Mouse (Mus musculus): ENCODE results near the gene Cd164.

The Cd164 gene

DNA sequence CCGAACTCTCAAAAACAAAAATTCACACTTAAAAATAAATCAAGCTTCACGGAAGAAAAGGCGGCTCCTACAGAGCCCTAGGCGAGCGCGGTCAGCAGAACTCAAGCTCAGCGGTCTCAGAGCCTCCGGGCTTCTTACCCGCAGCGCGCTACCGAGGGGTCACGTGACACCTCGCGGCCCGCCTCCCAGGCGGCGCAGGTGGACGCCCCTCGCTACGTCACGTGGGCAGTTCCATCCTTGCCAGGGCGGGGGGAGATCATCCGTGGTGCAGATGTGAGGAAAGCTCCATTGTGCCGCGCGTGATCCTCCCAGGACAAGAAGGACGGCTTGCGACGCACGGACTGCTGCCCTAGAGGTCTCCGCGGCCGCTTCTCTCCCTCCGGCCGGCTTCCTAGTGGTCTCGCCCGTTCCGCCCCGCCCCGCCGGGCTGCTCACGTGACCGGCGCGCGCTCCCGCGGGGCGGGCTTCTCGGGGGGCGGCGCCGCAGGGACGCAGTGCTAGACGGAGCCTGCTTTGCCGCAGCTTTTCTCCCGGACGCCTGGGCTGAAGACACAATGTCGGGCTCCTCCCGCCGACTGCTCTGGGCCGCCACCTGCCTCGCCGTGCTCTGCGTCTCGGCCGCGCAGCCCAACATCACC is at the start of gene Cd164:
Gene Cd164 (plus strand): TSS at position 434 of the 638 bp plus-strand sequence.
- peak; percentile 91 for DNase-seq (ENCODE audit: low read depth, low spot score)

DNA sequence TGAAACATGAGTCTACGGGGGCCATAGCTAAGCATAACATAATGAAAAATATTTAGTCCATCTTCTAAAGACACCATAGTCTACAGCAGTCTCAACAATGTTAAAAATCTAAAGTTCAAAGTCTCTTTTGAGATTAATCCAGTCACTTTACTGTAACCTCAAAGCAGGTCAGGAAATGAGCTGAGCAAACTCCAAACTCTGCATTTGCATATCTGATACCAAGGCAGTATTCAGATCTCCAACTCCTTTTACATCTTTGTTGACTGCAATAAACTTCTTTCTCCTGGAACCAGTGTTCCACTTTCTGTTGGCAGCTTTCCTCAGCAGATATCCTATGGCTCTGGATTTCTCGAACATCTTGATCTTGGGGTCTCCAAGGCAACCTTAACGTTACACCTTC is 48.5 kb upstream of the Cd164 start:
- no peak for DNase-seq (ENCODE audit: low read depth, low spot score)

DNA sequence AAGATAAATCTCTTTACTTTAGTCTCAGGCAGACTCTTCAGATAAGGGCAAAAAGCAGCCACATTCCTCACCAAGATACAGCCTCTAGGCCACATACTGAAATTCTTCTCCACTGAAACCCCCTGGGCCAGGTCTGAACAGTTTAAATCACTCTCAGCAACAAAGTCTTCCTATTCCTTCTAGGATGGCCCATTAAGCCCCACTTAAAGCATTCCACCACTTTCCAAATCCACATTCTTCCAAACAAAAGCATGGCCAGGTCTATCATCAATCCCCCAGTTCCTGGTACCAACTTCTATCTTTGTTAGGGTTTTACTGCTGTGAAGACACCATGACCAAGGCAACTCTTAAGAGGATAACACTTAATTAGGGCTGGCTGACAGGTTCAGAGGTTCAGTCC is 46.7 kb upstream of the Cd164 start:
- no peak for DNase-seq (ENCODE audit: low read depth, low spot score)

DNA sequence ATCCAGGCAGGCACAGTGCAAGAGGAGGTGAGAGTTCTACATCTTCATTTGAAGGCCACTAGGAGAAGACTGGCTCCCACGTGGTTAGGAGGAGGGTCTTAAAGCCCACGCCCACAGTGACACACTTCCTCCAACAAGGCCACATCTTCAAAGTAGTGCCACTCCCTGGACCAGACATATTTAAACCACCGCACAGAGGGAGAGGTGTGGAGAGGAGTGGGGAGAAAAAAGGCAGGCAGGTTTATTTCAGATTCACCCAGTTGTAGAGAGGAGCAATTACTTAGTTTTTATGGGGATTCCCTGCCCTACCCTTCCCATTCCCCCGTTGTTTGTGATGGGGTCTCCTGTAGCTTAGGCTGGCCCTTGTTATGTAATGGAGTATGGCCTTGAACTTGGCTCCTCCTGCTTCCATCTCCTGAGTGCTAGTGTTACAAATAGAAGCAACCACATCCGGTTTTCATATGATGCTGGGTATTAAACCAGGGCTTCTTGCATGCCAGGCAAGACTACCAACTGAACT is 46.2 kb upstream of the Cd164 start:
- no peak for DNase-seq (ENCODE audit: low read depth, low spot score)

DNA sequence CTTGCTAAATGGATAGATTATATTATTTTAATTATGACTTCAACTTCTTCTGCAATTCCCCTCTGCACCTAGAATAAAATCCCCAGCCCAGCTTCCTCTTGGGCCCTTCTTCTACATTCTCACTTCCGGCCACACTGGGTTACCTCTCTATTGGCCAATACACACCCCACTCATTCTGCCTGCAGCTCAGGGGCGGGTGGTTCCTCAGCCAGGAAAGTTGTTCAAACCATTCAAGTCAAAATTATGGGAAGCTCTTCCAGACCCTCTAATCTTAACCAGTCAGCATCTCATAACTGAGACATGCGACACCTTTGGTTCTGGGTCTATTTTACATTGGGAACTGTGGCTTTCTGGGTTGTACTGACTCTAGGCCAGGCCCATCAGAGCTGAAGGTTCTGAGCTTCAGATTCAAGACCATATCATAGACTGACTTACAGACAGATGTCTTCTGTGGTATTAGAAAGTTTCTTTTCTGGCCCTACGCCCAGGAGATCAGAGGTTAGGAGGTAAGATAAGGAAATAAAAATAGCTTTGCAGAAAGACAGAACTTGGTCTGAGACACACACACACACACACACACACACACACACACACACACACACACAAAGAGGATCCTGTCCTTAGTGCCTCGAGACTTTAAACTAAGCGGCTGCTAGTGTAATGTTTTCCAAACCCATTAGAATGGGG is 45.3 kb upstream of the Cd164 start:
- DNase-seq (ENCODE audit: low read depth, low spot score), result no peak

DNA sequence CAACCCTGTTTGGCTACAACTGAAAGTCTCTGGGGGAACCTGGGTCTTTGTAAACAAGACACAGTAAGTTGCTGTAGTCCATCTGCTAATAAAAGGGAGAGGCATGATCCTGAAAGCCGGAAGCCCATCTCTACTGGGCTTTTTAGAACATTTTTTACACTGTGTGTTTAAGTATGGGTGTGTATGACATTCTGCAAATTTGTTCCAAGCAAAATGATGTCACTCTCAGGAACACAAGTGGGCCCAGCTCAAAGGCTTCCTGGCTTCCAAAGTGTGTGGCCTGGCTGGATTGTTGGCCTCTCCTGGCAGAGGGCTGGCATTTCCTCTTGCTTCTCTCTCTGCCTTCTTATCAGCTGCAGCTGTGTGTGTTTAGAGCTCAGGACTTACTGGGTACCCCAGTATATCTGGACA is 44.2 kb upstream of the Cd164 start:
- DNase-seq (ENCODE audit: low read depth, low spot score), result no peak

DNA sequence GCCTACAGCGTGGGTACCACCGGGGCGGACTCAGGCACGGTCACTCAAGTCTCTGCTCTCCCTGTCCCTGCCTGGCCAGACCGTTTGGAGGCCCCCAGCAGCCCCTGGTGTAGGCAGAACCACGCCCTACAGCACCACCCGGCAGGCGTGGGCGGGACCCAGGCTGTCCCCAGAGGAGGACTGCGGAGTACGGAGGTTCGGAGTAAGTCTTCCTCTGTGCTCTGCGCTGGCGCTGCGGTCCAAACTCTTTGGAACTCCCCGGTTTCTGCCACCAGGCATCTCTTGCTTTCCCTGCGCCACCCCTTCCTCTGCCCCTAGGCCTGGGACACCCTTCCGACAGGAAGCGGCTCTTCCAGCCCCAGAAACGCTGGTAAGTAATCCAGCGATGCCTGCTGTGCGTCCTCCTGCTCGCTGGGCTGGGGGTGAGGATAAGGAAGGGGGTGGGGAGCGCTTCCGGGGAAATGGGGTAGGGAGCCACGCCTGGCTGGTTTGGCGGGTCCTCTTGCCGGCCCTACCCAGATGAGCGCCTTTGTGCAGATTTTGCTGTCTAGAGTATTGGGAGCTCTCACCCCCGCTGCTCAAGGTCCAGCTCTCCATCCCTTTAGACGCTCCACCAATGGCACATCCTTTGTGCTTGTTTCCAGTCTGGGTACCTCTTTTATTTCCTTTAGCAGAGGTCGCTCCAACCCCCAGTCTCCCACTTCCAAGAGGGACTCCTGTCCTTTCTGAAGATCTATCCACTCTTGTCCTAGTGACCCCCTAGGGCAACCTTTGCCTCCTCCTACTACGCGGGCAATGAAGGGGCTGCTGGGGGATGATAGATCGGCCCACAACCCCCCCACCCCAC is 42.8 kb upstream of the Cd164 start, which contains the start of gene Mical1:
Gene Mical1 (plus strand): TSS at position 144 of the 847 bp plus-strand sequence.
- DNase-seq (ENCODE audit: low read depth, low spot score), result no peak

DNA sequence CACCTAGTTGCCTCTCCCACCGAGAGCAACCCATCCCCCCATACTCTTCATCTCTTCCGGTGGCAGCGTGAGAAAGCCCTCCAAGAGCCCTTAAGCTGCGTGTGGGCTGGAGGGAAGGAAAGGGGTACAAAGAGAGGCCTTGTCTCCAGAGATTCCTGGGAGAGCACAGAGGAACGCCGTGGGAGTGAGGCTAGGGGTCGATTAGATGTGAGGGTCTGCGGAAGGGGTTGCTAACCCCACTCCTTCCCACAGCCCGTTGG is 42.3 kb upstream of the Cd164 start:
- DNase-seq (ENCODE audit: low read depth, low spot score), result no peak

DNA sequence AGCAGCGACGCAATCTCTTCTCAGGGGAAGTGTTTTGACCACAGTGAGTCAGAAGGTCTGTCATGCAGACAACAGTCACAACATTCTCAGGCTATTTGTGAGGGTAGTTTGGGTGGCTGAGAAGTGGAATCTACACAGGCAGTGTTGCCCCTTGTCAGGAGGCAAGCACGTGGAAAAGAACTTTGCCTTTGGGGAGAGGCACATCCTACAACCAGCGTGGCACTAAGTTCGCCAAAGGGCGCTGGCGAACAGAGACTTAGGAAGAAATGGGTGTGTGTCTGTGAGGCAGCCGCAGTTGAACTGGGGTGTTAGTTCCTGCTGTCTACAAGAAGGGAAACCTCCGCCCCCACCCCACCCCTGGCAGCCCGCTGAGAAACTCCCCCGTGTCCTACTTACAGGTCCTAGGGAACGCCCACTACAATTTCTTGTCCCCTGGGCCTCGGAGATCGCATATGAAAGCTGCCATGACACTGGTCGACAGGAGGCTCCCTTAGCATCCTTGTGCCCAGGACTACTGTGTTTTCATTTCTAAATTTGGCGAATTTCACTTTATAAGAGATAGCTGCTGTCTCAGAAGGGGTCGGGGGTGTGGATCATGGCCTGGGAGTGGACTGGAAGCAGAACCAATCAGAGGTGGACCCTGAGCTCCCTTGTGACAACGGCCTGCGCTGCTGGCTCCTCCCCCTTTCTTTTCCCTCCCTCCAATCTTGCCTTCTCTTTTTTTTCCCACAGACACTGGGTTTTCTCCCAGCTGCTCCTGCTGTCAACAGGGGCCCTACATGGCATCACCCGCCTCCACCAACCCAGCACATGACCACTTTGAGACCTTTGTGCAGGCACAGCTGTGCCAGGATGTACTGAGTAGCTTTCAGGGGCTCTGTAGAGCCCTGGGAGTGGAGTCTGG is 41.7 kb upstream of the Cd164 start:
- DNase-seq (ENCODE audit: low read depth, low spot score), result peak; percentile 51

DNA sequence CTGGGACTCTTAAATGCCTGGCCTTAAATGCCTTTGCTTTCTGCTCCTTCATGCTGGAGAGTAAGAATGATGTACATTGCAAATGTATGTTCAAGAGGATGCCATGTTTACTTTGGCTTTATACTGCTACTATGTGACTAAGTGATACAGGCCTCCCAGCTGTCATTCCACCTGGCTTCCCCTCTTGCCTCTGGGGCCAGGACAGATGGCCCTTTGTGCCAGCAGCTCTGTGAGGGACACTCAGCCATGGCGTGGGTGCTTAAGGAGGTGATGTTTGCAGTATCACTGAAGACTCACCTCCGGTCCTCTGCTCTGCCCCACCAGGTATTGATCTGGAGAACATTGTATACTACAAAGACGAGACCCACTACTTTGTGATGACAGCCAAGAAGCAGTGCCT is 39.3 kb upstream of the Cd164 start:
- no peak for DNase-seq (ENCODE audit: low read depth, low spot score)

DNA sequence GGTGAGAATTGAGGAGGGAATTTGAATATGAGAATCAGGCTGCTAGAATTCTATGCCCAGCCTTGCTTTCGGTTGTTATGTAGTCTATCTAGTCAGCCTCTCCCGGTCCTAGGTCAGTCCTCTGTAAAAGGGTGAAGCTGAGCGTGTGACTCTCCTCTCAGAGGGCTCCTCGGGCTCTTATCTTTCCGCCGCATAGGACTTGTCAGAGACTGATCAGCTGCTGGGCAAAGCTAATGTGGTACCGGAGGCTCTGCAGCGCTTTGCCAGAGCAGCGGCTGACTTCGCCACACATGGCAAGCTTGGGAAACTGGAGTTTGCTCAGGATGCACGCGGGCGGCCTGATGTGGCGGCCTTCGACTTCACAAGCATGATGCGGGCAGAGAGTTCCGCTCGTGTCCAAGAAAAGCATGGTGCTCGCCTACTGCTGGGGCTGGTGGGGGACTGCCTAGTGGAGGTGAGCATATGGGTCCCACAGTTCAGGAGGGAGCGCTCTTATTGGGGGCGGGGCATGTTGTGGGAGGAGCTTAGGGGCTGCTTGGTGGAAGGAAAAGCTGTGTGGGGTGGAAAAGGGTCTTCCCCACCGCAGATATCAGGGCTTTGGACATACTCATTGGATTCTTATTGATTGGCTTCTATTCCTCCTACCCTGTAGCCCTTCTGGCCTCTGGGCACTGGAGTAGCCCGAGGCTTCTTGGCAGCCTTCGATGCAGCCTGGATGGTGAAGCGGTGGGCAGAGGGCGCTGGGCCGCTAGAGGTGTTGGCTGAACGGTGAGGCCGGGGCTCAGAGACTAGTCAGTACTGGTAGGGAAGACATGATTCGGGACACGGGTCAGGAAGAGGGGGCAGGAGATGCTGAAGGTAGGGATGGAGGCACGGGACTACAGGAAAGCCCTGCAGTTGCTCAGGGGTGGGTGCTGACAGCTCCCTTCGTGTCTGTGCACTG is 38.0 kb upstream of the Cd164 start:
- no peak for DNase-seq (ENCODE audit: low read depth, low spot score)

DNA sequence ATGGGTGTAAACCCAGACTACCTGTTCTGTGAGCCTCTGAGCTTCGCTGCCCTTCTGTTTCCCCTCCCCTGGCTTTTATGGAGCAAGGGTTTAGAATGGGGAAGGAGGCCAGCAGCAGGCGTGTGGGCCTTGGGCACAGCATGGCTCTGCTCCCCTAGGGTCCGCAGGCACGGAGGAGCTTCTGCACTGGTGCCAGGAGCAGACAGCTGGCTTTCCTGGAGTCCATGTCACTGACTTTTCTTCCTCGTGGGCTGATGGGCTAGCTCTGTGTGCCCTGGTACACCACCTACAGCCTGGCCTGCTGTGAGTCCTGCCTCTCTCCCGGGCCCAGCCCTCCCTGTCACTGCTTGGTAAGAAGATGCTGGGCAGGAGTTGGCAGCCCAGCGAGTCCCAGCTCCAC is 36.8 kb upstream of the Cd164 start:
- no peak for DNase-seq (ENCODE audit: low read depth, low spot score)

DNA sequence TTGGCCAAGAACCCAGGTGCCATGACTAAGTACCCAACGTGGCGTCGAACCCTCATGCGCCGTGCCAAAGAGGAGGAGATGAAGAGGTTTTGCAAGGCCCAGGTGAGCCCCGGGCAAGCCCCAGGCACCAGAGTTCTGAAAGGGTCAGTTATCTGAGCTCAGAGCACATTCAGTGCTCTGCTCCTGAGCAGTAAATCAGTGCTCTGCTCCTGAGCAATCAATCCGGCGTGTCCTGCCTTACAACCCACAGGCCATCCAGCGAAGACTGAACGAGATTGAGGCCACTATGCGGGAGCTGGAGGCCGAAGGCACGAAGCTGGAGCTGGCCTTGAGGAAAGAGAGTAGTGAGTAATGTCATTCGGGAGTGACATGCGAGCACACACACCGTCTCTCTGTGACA is 33.4 kb upstream of the Cd164 start:
- no peak for DNase-seq (ENCODE audit: low read depth, low spot score)

DNA sequence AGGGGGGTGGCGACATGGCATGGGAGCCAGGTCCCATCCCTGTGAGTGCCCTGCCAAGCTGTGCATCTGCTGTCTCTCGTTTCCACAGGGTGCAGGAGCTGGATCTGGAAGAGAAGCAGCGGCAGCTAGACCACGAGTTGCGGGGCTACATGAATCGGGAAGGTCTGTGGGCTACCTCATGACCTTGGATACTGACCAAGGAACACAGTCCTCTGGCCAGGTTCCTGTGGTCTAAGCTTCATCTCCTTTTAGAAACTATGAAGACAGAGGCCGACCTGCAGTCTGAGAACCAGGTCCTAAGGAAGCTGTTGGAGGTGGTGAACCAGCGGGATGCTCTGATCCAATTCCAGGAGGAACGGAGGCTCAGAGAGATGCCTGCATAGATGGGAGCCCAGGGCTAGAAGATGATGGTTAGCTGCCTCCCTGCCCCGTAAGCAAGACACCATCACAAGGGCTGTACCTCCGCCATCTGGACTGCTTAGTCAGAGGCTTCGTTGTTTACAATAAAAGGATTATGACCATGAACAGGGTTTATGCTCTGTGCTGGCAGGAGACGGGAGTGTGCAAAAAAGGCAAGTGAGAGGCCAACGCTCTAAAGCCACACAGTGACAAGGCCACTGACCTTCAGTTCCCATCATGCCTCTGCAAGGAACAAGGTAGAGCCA is 32.6 kb upstream of the Cd164 start:
- no peak for DNase-seq (ENCODE audit: low read depth, low spot score)

DNA sequence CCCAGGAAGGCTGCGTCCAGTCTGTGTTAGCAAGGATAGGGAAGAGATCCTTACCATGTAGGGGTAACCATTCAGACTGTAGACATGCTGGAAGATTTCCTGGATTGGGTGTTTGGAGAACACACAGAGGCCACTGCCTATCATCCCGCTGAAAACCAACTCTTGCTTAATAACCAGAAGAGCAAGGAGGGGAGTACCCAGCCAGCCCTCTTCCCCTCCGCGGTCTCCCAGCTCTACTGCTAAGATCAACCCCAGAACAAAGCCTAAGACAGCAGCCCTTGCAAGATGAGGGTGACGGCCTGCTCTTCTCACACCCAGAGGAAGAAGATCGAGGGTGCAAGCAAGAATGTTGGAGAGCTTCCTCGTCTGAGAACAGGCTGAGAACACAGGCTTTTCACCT is 30.3 kb upstream of the Cd164 start:
- no peak for DNase-seq (ENCODE audit: low read depth, low spot score)

DNA sequence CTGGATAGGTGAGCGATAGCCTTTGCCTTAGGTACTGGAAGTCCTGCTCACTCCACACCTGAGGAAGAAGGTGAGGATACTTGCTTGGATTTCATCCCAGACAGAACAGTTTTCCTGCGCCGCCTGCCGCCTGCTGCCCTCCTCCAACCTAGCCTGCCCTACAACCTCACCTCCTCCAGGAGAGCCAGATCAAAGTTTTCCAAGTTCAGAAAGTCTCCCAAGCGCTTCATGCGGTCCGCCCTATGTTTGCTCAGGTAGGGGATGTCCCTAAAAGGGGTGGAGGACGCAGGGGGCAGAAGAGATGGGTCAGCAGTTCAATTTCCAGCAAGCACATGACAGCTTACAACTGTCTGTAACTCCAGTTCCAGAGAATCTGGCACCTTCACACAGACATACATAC is 29.9 kb upstream of the Cd164 start:
- DNase-seq (ENCODE audit: low read depth, low spot score), result no peak

DNA sequence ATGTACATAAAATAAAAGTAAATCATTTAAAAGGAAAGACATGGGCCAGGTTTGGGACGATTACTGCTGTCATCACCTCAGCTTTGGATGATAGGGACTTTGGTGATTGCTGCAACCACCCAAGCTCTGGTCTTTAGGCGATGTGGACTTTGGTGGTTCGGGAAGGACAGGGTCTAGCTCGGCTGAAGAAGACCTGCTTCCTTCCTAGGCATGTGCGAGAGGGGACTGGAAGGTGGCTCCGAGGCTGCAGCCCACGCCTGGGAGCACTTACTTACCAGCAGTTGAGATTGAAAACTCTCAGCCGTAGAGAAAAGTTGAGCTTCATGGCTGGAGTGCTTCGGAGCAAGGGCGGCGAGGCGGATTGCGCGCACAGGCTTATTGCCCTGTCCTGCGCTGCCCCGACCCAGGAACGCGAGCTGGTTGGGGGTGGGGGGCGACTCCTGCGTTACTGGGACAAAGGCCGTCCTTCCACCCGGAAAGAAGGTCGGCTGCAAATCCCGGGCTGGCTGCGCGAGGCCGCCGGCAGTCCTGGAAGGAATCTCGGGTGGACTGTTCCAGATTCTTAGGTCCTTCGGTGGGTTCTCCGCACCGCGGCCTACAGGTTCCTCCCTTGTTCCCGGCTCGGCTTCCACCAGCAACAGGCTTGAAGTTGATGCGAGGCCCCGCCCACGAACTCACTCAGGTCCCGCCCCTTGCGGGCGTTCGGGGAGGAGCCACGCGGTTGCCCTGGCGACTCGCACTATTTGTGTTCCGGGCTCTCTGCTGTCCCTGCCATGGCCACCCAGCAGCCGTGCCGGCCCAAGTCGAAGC is 29.3 kb upstream of the Cd164 start, which contains the start of the genes Smpd2 and Ppil6:
Gene Smpd2 (minus strand): TSS at position 662 of the 810 bp plus-strand sequence.
Gene Ppil6 (plus strand): TSS at position 732 of the 810 bp plus-strand sequence.
- peak; percentile 93 for DNase-seq (ENCODE audit: low read depth, low spot score)

DNA sequence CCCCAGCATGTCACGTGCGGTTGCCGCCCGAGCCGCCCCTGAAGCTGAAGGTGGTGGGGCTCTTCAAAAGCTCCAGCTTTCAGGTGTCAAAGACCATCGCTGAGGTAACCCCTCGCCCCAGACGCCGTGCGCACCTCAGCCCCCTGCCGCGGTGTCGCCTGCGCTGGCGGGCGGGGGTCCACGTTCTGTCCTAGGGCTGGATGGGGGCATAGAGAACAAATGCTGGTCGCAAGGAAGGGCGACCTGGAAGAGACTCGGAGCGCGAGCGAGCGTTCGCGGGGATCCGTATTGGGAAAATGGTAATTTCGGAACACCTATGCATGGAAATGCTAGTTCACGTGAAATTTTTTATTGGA is 28.7 kb upstream of the Cd164 start:
- DNase-seq (ENCODE audit: low read depth, low spot score), result no peak

DNA sequence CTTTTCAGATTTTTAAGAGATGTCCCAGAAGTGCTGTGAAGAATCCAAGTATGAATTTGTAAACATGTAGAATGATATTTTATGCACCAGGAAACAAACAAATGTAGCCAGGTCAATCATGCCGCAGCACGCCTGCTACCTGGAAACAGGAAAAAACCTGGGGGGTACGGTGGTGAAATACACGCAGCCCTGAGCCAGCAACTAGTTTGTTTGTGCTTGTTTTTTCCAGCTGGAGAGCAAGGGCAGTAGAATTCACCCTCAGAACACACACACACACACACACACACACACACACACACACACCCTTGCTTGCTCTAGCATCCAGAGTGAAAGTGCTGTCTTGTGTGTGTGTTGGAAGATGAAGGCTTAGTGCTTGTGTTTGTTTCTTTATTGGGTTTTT is 28.1 kb upstream of the Cd164 start:
- DNase-seq (ENCODE audit: low read depth, low spot score), result no peak

Data from embryo, embryonic 11.5 days (tissue).